Mouse (Mus musculus) stomach, postnatal 0 days (tissue): ENCODE data around the gene Camk1. TPM values are rescaled to one million over a fixed set of nuclear protein-coding genes. Genes with fewer than 3 reads are reported as not detected.

Experiments used
- ATAC-seq: fragments of 200-750 bp; cut with Nextera tagmentation; 2 replicates; pipeline ENCODE4 v1.8.0; 2017; ENCODE audit not compliant: low FRiP score, low TSS enrichment
- DNase-seq: peaks from one replicate; pipeline ENCODE4 v3.0.0-alpha.2; 2016; ENCODE audit warnings: low spot score
- H3K27ac ChIP-seq: fragments of 300-500 bp; sonication (generic); replicated peaks from 2 replicates; pipeline ENCODE4 v1.5.1; 2014; ENCODE audit warnings: mild to moderate bottlenecking, control low read depth
- H3K27me3 ChIP-seq: fragments of 300-500 bp; sonication (generic); 2 replicates; pipeline ENCODE4 v1.6.1; 2014; ENCODE audit warnings: low read length; ENCODE audit not compliant: control insufficient read depth, insufficient read depth
- H3K36me3 ChIP-seq: fragments of 300-500 bp; sonication (generic); 2 replicates; pipeline ENCODE4 v1.6.1; 2014; ENCODE audit warnings: low read length, mixed read lengths; ENCODE audit not compliant: control insufficient read depth, insufficient read depth
- H3K4me1 ChIP-seq: fragments of 300-500 bp; sonication (generic); replicated peaks from 2 replicates; pipeline ENCODE4 v1.6.1; 2014; ENCODE audit warnings: antibody characterized with exemption; ENCODE audit not compliant: control insufficient read depth, insufficient read depth
- H3K4me2 ChIP-seq: fragments of 300-500 bp; sonication (generic); replicated peaks from 2 replicates; pipeline ENCODE4 v1.6.1; 2014; ENCODE audit warnings: low read depth, mild to moderate bottlenecking, control low read depth, moderate library complexity
- H3K4me3 ChIP-seq: fragments of 300-500 bp; sonication (generic); 2 replicates; pipeline ENCODE4 v1.5.1; 2014; ENCODE audit warnings: low read depth, low read length, control low read depth
- H3K9ac ChIP-seq: fragments of 300-500 bp; sonication (generic); 2 replicates; pipeline ENCODE4 v1.6.1; 2014; ENCODE audit warnings: mild to moderate bottlenecking, low read length, control low read depth, mixed read lengths
- H3K9me3 ChIP-seq: fragments of 300-500 bp; sonication (generic); 2 replicates; pipeline ENCODE4 v1.6.1; 2016; ENCODE audit warnings: low read length; ENCODE audit not compliant: control insufficient read depth
- CTCF ChIP-seq: IDR thresholded peaks from 2 replicates; pipeline ENCODE4 v1.5.1; 2016; ENCODE audit warnings: antibody characterized with exemption, low read depth, mild to moderate bottlenecking, moderate library complexity
- EP300 ChIP-seq: optimal IDR thresholded peaks from 2 replicates; pipeline ENCODE3; 2016; ENCODE audit warnings: antibody characterized with exemption
- WGBS: fragments of 180-500 bp; shearing (Covaris S2); extraction: QIAGEN DNeasy Blood & Tissue Kit; methylation state at CpG from one replicate; pipeline ENCODE4 v1.1.7; 2014; 5-methylcytosine and 5-hydroxymethylcytosine counted together
- polyA plus RNA-seq: library from polyadenylated mRNA; unstranded; fragments of >200 nt; fragmentation: Nextera tagmentation; extraction: Ambion mirVana; gene quantifications from 2 replicates; pipeline ENCODE4 v1.2.1, GENCODE M21; 2015

Camk1 gene
- polyA plus RNA-seq, 1 experiment from 2014 or later = 52.9 TPM

- no peak overlapping the region for H3K4me3 ChIP-seq
These were observed 57.5 kb downstream of the Camk1 start for GRCm38 (mm10) chr6:113286316-113286715.

GRCm38 (mm10) chr6:113284931-113285330, 58.9 kb downstream of the Camk1 start:
- Histone ChIP-seq H3K36me3 (peaks cover 3% of the 10 kb centered on the region; the same call in 1 of the 2 replicates), H3K4me3 (no peak overlapping the region), H3K4me1 (no peaks in the 10 kb centered on the region), H3K27me3 (peaks cover 8% of the 10 kb centered on the region; the same call in 1 of the 2 replicates), H3K4me2 (no peak overlapping the region), H3K27ac (no peak overlapping the region), H3K9me3 (no peaks in the 10 kb centered on the region), H3K9ac (no peak overlapping the region)
- WGBS = 75% methylated on average over 3 of the region's 3 CpGs
- no peak for DNase-seq
- no peak for TF ChIP-seq CTCF
- no peak for TF ChIP-seq EP300
- ATAC-seq = no peak

More at GRCm38 (mm10) chr6:113286316-113286715, 57.5 kb downstream of the Camk1 start:
- 53% methylated on average over 1 of the region's 1 CpGs for WGBS
- no peak for TF ChIP-seq CTCF
- TF ChIP-seq EP300 = no peak
- no peak overlapping the region for H3K9ac ChIP-seq
- no peaks in the 10 kb centered on the region for H3K4me1 ChIP-seq
- H3K27ac ChIP-seq = no peak overlapping the region
- peaks cover 8% of the 10 kb centered on the region; the same call in 1 of the 2 replicates for H3K27me3 ChIP-seq
- no peaks in the 10 kb centered on the region for H3K9me3 ChIP-seq
- no peak for DNase-seq
- no peak for ATAC-seq
- H3K36me3 ChIP-seq = no peaks in the 10 kb centered on the region
- no peak overlapping the region for H3K4me2 ChIP-seq

Other genes with a start within 250 kb of the Camk1 start
- 0.84 and 0.93 TPM in 2 replicates for gene Lhfpl4, start 148.6 kb downstream of the Camk1 start, polyA plus RNA-seq
- 20.3 and 20.6 TPM in 2 replicates for gene Mtmr14, start 106.1 kb downstream of the Camk1 start, polyA plus RNA-seq
- gene Cpne9, start 61.7 kb downstream of the Camk1 start, polyA plus RNA-seq = 0.11 TPM in 1 of 2 replicates, not detected in the other
- gene Brpf1, start 36.8 kb downstream of the Camk1 start, polyA plus RNA-seq = 6.5 and 6.6 TPM in 2 replicates
- 6.8 and 7.8 TPM in 2 replicates for gene Ogg1, start 17.0 kb downstream of the Camk1 start, polyA plus RNA-seq
- 21.3 and 23.8 TPM in 2 replicates for gene Tada3, start 33.9 kb upstream of the Camk1 start, polyA plus RNA-seq
- gene Arpc4, start 34.1 kb upstream of the Camk1 start, polyA plus RNA-seq = 314 and 317 TPM in 2 replicates
- 1.2 TPM in 2 replicates for gene Ttll3, start 45.3 kb upstream of the Camk1 start, polyA plus RNA-seq
- 11.8 and 12.9 TPM in 2 replicates for gene Rpusd3, start 75.4 kb upstream of the Camk1 start, polyA plus RNA-seq
- gene Cidec, start 91.8 kb upstream of the Camk1 start, polyA plus RNA-seq = 31.0 and 31.2 TPM in 2 replicates
- gene Jagn1, start 98.6 kb upstream of the Camk1 start, polyA plus RNA-seq = 69.2 and 69.6 TPM in 2 replicates
- gene Il17re, start 114.5 kb upstream of the Camk1 start, polyA plus RNA-seq = 25.5 and 30.6 TPM in 2 replicates
- 70.1 and 73.6 TPM in 2 replicates for gene Il17rc, start 127.4 kb upstream of the Camk1 start, polyA plus RNA-seq
- 11.1 and 12.1 TPM in 2 replicates for gene Creld1, start 139.3 kb upstream of the Camk1 start, polyA plus RNA-seq
- 0.36 and 0.42 TPM in 2 replicates for gene Prrt3, start 157.9 kb upstream of the Camk1 start, polyA plus RNA-seq
- 78.4 and 78.5 TPM in 2 replicates for gene Emc3, start 187.7 kb upstream of the Camk1 start, polyA plus RNA-seq
- gene Fancd2, start 187.7 kb upstream of the Camk1 start, polyA plus RNA-seq = 1.6 and 1.9 TPM in 2 replicates